Mouse (Mus musculus) ES-E14 (cell line): ENCODE measurements around the gene Inpp4b.

Source experiments
- CHD2 ChIP-seq: IDR thresholded peaks from 2 replicates; pipeline ENCODE4 v1.6.1; 2014; ENCODE audit warnings: mild to moderate bottlenecking, low read depth, low read length, inconsistent platforms
- HCFC1 ChIP-seq: IDR thresholded peaks from 2 replicates; pipeline ENCODE4 v1.6.1; 2012; ENCODE audit warnings: low read length, inconsistent platforms, borderline replicate concordance; ENCODE audit not compliant: insufficient read depth
- MAFK ChIP-seq: IDR thresholded peaks from 2 replicates; pipeline ENCODE4 v1.6.1; 2014; ENCODE audit warnings: mild to moderate bottlenecking, low read depth, low read length, inconsistent platforms; ENCODE audit not compliant: insufficient read depth
- ZC3H11A ChIP-seq: IDR thresholded peaks from 2 replicates; pipeline ENCODE4 v1.6.1; 2012; ENCODE audit warnings: low read depth, mild to moderate bottlenecking, inconsistent platforms, low read length, borderline replicate concordance
- ZNF384 ChIP-seq: IDR thresholded peaks from 2 replicates; pipeline ENCODE4 v1.6.1; 2012; ENCODE audit warnings: low read depth, low read length, inconsistent platforms

GRCm38 (mm10) chr8:81502982-81503381 is 160.6 kb downstream of the Inpp4b start:
- TF ChIP-seq ZNF384 (no peak), HCFC1 (no peak), MAFK (no peak), CHD2 (no peak), ZC3H11A (no peak)
